Mouse (Mus musculus): Measurements from ENCODE around the gene Bdh1. TPM values are rescaled to one million over a fixed set of nuclear protein-coding genes. Genes with fewer than 3 reads are reported as not detected.

The Bdh1 gene
- total RNA-seq, 2 experiments from 2014 or later, result 11.1 to 63.3 TPM

- no peak for DNase-seq (ENCODE audit: low spot score in 2 of 2)
Measured at GRCm38 (mm10) chr16:31428335-31428674, 6.2 kb downstream of the Bdh1 start.

- no peak for DNase-seq (ENCODE audit: low spot score in 2 of 2)
Measured at GRCm38 (mm10) chr16:31428675-31429470, 6.8 kb downstream of the Bdh1 start.

DNA sequence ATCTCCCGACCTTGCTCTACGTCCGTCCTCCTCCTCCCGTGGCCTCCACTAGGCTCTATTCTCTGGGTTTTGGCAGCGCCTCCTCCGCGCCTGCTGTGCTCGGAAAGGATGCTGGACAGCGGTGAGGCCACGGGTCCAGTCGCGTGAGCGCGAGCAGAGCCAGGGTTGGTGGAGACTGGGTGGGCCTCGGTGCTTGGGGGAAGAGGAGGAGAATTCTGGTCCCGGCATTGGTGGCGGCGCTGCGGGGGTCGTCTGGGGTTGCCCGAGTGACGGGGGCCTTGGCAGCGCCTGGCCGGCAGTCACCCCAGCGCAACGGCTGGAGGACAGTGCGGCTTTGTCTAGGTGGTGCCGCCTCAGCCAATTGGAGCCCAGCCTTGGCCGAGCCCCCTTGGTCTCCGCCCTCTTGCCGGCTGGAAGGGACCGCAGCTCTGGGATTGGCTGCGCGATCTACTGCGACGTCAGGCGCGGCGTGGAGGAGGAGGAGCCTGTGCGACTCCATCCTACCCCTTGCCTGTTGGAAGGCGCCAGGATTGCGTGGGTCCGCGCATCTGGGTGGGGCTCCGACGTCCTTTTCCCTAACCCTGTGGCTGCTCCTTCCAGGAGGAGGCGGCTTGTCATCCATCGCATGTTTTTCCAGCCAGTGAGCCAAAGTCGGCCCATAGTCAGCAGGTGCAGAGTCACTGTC lies 7.5 kb downstream of the Bdh1 start:
- peak; percentile 59 to 73 for DNase-seq (ENCODE audit: low spot score in 2 of 2)

- DNase-seq (ENCODE audit: low spot score in 2 of 2), result no peak
Measured at GRCm38 (mm10) chr16:31433466-31434110, 11.5 kb downstream of the Bdh1 start.

DNA sequence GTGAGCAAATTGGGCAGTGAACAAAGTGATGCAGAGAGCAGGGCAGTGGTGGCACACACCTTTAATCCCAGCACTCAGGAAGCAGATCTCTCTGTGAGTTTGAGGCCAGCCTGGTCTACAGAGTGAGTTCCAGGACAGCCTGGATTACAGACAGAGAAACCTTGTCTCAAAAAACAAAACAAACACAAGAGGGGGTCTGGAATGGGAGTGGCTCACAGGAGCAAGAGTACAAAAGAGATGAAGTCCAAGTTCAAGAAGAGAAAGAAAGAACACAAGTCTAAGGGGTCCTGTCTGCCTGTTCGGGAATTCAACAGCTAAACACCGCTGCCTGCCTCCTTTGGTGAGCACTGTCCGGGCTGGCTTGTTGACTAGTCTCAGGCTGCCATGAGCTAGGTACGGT lies 13.1 kb downstream of the Bdh1 start:
- DNase-seq (ENCODE audit: low spot score in 2 of 2), result no peak

- DNase-seq (ENCODE audit: low spot score in 2 of 2), result no peak
Measured at GRCm38 (mm10) chr16:31436085-31436484, 14.0 kb downstream of the Bdh1 start.

- no peak for DNase-seq (ENCODE audit: low spot score in 2 of 2)
Measured at GRCm38 (mm10) chr16:31437358-31437757, 15.3 kb downstream of the Bdh1 start.

- no peak for DNase-seq (ENCODE audit: low spot score in 2 of 2)
Measured at GRCm38 (mm10) chr16:31439529-31439928, 17.4 kb downstream of the Bdh1 start.

DNA sequence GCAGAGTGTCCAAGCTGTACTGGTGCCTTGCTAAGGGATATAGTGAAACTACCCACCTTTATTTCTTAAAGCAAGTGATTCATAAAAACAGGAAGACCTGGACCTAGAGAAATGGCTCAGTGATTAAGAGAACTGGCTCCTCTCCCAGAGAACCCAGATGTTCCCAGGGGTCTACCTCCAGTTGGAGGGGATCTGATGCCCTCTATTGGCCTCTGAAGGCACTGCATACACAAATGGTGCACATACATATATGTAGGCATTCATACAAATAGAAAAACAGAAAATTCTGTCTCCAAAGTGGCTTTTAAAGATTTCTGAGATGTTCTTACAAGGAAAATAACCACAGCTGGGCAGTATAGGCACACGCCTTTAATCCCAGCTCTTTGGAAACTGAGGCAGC lies 18.0 kb downstream of the Bdh1 start:
- DNase-seq (ENCODE audit: low spot score in 2 of 2), result no peak

- DNase-seq (ENCODE audit: low spot score in 2 of 2), result no peak
Measured at GRCm38 (mm10) chr16:31444521-31444920, 22.4 kb downstream of the Bdh1 start.

GRCm38 (mm10) chr16:31446067-31446853 lies 24.2 kb downstream of the Bdh1 start:
- DNase-seq (ENCODE audit: low spot score in 2 of 2), result no peak

DNA sequence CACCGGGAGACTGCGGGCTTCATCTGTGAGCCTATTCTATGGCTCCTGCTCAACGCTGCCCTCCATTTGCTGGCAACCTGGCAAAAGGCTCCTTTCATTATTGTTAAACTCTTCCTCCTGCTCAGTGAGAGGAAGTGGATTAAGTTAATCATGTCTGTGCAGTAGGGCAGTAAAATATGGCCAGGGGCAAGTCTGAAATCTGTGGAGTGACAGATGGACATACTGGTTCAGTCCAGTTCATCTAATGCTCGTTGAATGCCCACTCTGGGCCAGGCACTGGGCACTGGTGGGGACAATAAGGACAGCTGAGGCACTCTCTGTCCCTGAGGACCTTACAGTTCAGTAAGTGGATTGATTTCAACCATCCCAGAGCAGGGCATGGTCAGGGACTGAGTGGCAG lies 27.9 kb downstream of the Bdh1 start:
- DNase-seq (ENCODE audit: low spot score in 2 of 2), result no peak

DNA sequence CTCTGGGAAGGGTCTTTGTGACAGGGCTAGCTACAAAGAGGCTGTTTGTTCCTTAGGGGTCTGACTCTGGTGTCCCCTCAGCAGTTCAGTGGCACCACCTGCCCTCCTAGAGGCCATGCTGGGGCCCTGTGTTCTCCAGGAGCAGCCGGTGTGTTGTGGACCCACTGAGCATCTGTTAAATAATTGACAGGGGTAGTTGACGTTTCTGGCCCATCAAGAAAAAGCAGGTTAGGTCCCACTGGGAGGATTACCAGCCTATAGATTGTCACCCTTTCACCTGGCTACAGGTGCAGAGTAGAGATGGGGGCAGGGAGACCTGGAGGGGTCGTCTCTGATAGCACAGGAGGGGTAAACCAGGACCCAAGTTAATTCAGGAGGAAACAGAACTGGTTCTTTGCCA lies 29.2 kb downstream of the Bdh1 start:
- no peak for DNase-seq (ENCODE audit: low spot score in 2 of 2)

DNA sequence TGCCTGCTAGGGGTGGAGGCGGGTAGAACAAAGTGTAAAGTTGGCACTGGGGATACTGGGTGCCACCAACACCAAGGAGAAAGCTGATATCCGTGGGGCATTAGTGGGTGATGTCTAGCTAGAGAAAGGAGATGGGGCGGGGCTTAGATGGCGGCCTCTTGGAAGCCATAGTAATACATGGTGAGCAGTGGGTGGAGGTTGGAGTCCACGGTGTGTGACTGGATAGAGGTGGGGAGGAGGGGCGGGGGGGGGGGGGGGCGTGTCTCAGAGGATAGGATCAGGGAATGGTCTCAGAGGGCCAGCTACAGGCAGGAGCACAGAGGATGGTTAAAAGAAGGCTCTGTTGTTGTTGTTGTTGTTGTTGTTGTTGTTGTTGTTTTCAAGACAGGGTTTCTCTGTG lies 30.4 kb downstream of the Bdh1 start:
- DNase-seq (ENCODE audit: low spot score in 2 of 2), result no peak

- DNase-seq (ENCODE audit: low spot score in 2 of 2), result peak in 1 of 2 experiments; percentile 14
Measured at GRCm38 (mm10) chr16:31454013-31454412, 31.9 kb downstream of the Bdh1 start.

DNA sequence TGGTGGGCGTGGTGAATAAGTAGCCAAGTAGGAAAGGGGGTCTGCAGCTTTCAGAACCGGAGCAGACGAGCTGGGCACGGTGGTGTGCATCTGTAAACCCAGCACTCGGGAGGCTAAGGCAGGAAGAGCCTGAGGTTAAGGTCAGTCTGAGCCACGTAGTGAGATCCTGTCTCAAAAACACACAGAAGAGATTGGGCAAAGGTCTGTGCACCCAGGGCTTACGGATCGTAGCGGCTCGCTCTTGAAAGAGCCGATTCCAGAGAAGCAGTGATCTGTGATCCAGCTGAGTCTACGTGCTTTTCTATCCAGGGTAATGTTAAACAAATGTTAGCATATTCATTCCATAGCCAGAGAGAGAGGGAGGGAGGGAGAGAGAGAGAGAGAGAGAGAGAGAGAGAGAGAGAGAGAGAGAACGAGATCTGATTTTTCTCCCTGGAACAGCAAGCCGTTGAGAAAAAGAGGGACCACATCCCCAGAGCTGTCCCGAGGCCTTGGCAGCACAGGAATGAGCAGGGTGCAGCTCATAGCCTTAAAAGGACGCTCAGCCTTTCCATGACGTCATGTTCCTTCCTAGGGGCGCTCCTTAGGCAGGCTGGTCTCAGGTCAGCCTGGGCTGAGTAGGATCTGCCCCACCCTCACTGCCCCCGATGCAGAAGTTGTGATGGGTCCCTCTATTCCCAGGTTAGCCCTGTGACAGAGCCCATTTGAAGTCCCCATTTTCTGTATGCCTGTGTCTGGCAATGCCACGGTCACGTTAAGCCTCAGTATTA lies 33.4 kb downstream of the Bdh1 start:
- no peak for DNase-seq (ENCODE audit: low spot score in 2 of 2)

DNA sequence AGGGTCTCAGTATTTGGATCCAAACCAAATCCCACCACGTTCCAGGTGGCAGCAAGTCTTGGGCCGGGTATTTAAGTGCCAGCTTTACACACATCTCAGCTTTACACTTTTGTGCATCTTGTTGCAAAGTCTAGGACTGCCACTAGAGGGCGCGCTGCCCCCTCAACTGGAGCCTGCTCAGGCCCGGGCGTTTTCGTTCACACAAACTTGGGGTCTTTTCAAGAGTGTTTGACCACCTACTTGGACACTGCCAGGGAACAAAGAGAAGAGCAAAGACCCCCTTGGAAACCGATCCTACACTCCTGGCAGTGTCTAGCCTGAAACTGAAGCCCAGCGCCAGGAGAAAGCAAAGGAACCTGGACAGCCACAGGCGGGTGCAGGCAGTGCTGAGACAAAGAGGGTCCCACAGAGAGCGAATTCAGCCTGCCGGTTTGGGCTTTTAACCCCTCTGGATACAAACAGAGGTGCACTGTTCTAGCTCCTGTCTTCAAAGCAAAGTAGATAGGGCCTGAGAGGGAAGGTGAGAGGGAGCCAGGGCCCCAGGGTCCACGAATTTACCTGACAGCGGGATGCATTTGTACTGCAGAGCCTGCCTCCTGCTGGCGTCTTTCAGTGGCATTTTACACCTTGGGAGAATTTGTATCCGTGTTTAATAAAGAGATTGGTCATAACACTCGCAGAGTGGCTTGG lies 36.3 kb downstream of the Bdh1 start:
- peak; percentile 52 to 65 for DNase-seq (ENCODE audit: low spot score in 2 of 2)

GRCm38 (mm10) chr16:31459968-31460461 lies 37.9 kb downstream of the Bdh1 start:
- DNase-seq (ENCODE audit: low spot score in 2 of 2), result no peak

DNA sequence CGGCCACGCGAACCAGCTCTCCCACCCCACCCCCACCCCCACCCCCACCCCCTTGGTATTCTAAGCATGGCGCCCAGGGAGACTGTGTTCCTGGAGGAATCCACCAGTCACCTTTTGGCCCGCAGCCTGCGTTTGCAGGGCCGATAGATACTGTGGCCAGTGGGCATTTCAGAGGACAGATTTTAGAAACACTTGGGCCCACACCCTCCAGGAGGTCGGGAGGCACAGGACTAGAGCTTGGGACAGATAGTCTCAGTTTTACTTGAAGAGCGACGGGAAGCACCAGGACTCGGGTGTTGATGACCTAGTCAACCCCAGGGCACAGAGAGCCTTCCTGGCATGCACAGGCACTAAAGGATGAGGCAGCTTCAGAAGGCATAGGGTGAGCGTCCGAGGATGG lies 38.4 kb downstream of the Bdh1 start:
- no peak for DNase-seq (ENCODE audit: low spot score in 2 of 2)

- DNase-seq (ENCODE audit: low spot score in 2 of 2), result no peak
Measured at GRCm38 (mm10) chr16:31461046-31461445, 39.0 kb downstream of the Bdh1 start.

Data from adrenal gland, postnatal 4 days (tissue).